Mouse (Mus musculus): ENCODE data around the gene Them7. TPM values are rescaled to one million over a fixed set of nuclear protein-coding genes. Genes with fewer than 3 reads are reported as not detected.

The Them7 gene
- polyA plus RNA-seq, 1 experiment from 2014 or later: 0.90 TPM

GRCm38 (mm10) chr2:105238775-105239174 lies 14.7 kb downstream of the Them7 start:
- no peak overlapping the region for H3K4me2 ChIP-seq
- 17% methylated on average over 3 of the region's 3 CpGs for WGBS

GRCm38 (mm10) chr2:105240631-105241030 lies 16.5 kb downstream of the Them7 start:
- Histone ChIP-seq H3K4me2 (no peak overlapping the region), H3K4me3 (ENCODE audit: low read depth, low read length) (no peak overlapping the region), H3K4me1 (replicated peaks; ENCODE audit: control insufficient read depth, insufficient read depth, low read length) (no peaks in the 10 kb centered on the region), H3K27me3 (replicated peaks; ENCODE audit: control insufficient read depth, insufficient read depth, low read length) (no peaks in the 10 kb centered on the region), H3K27ac (ENCODE audit: low read depth, low read length) (no peak overlapping the region), H3K9me3 (ENCODE audit: control insufficient read depth, low read length) (no peaks in the 10 kb centered on the region), H3K9ac (ENCODE audit: low read depth, low read length) (no peak overlapping the region), H3K36me3 (ENCODE audit: control insufficient read depth, insufficient read depth, low read length) (no peaks in the 10 kb centered on the region)
- ATAC-seq (replicated peaks; ENCODE audit: low FRiP score): no peak
- no peak for DNase-seq (ENCODE audit: low spot score)
- 45% methylated on average over 1 of the region's 1 CpGs for WGBS

More at GRCm38 (mm10) chr2:105238775-105239174, 14.7 kb downstream of the Them7 start:
- Histone ChIP-seq H3K9me3 (ENCODE audit: control insufficient read depth, low read length) (no peaks in the 10 kb centered on the region), H3K9ac (ENCODE audit: low read depth, low read length) (no peak overlapping the region), H3K27me3 (replicated peaks; ENCODE audit: control insufficient read depth, insufficient read depth, low read length) (no peaks in the 10 kb centered on the region), H3K4me1 (replicated peaks; ENCODE audit: control insufficient read depth, insufficient read depth, low read length) (0 out of 2 replicates have a peak, but pooled peaks cover 2% of the 10 kb centered on the region), H3K36me3 (ENCODE audit: control insufficient read depth, insufficient read depth, low read length) (no peaks in the 10 kb centered on the region), H3K4me3 (ENCODE audit: low read depth, low read length) (no peak overlapping the region), H3K27ac (ENCODE audit: low read depth, low read length) (no peak overlapping the region)
- ATAC-seq (replicated peaks; ENCODE audit: low FRiP score) (peak; percentile 22; the same call in 1 of the 2 replicates), DNase-seq (ENCODE audit: low spot score) (no peak)

GRCm38 (mm10) chr2:105242940-105243339 lies 18.8 kb downstream of the Them7 start:
- no peak for ATAC-seq (replicated peaks; ENCODE audit: low FRiP score)
- no peak for DNase-seq (ENCODE audit: low spot score)
- Histone ChIP-seq H3K36me3 (ENCODE audit: control insufficient read depth, insufficient read depth, low read length) (no peaks in the 10 kb centered on the region), H3K4me2 (no peak overlapping the region), H3K9ac (ENCODE audit: low read depth, low read length) (no peak overlapping the region), H3K4me1 (replicated peaks; ENCODE audit: control insufficient read depth, insufficient read depth, low read length) (no peaks in the 10 kb centered on the region), H3K4me3 (ENCODE audit: low read depth, low read length) (no peak overlapping the region), H3K27ac (ENCODE audit: low read depth, low read length) (no peak overlapping the region), H3K9me3 (ENCODE audit: control insufficient read depth, low read length) (no peaks in the 10 kb centered on the region), H3K27me3 (replicated peaks; ENCODE audit: control insufficient read depth, insufficient read depth, low read length) (no peaks in the 10 kb centered on the region)
- 60% methylated on average over 7 of the region's 7 CpGs for whole genome bisulfite sequencing

GRCm38 (mm10) chr2:105244733-105245132 lies 20.6 kb downstream of the Them7 start:
- no peak overlapping the region for H3K27ac ChIP-seq (ENCODE audit: low read depth, low read length)
- H3K9ac ChIP-seq (ENCODE audit: low read depth, low read length): no peak overlapping the region
- no peaks in the 10 kb centered on the region for H3K36me3 ChIP-seq (ENCODE audit: control insufficient read depth, insufficient read depth, low read length)
- H3K9me3 ChIP-seq (ENCODE audit: control insufficient read depth, low read length): no peaks in the 10 kb centered on the region
- ATAC-seq (replicated peaks; ENCODE audit: low FRiP score) (no peak), DNase-seq (ENCODE audit: low spot score) (no peak)
- no peaks in the 10 kb centered on the region for H3K4me1 ChIP-seq (replicated peaks; ENCODE audit: control insufficient read depth, insufficient read depth, low read length)
- no peak overlapping the region for H3K4me2 ChIP-seq
- H3K27me3 ChIP-seq (replicated peaks; ENCODE audit: control insufficient read depth, insufficient read depth, low read length): no peaks in the 10 kb centered on the region
- no peak overlapping the region for H3K4me3 ChIP-seq (ENCODE audit: low read depth, low read length)
- 71% methylated on average over 13 of the region's 13 CpGs for WGBS

- H3K36me3 ChIP-seq (ENCODE audit: control insufficient read depth, insufficient read depth, low read length): no peaks in the 10 kb centered on the region
- no peak overlapping the region for H3K9ac ChIP-seq (ENCODE audit: low read depth, low read length)
- H3K4me1 ChIP-seq (replicated peaks; ENCODE audit: control insufficient read depth, insufficient read depth, low read length): no peaks in the 10 kb centered on the region
- WGBS: 67% methylated on average over 3 of the region's 3 CpGs
- H3K4me3 ChIP-seq (ENCODE audit: low read depth, low read length): no peak overlapping the region
- no peak overlapping the region for H3K4me2 ChIP-seq
- no peaks in the 10 kb centered on the region for H3K9me3 ChIP-seq (ENCODE audit: control insufficient read depth, low read length)
- H3K27me3 ChIP-seq (replicated peaks; ENCODE audit: control insufficient read depth, insufficient read depth, low read length): no peaks in the 10 kb centered on the region
- H3K27ac ChIP-seq (ENCODE audit: low read depth, low read length): no peak overlapping the region
- DNase-seq (ENCODE audit: low spot score) (no peak), ATAC-seq (replicated peaks; ENCODE audit: low FRiP score) (no peak)
Measured at GRCm38 (mm10) chr2:105251978-105252377, 27.9 kb downstream of the Them7 start.

- H3K4me2 ChIP-seq: no peak overlapping the region
- no peak overlapping the region for H3K9ac ChIP-seq (ENCODE audit: low read depth, low read length)
- peak; percentile 76 for ATAC-seq (replicated peaks; ENCODE audit: low FRiP score)
- H3K4me1 ChIP-seq (replicated peaks; ENCODE audit: control insufficient read depth, insufficient read depth, low read length): no peaks in the 10 kb centered on the region
- no peaks in the 10 kb centered on the region for H3K36me3 ChIP-seq (ENCODE audit: control insufficient read depth, insufficient read depth, low read length)
- no peak overlapping the region for H3K4me3 ChIP-seq (ENCODE audit: low read depth, low read length)
- 63% methylated on average over 7 of the region's 7 CpGs for WGBS
- H3K27ac ChIP-seq (ENCODE audit: low read depth, low read length): no peak overlapping the region
- no peaks in the 10 kb centered on the region for H3K27me3 ChIP-seq (replicated peaks; ENCODE audit: control insufficient read depth, insufficient read depth, low read length)
- no peaks in the 10 kb centered on the region for H3K9me3 ChIP-seq (ENCODE audit: control insufficient read depth, low read length)
- DNase-seq (ENCODE audit: low spot score): no peak
Measured at GRCm38 (mm10) chr2:105252824-105253223, 28.7 kb downstream of the Them7 start.

GRCm38 (mm10) chr2:105255457-105255856 lies 31.3 kb downstream of the Them7 start:
- Histone ChIP-seq H3K4me3 (ENCODE audit: low read depth, low read length) (no peak overlapping the region), H3K36me3 (ENCODE audit: control insufficient read depth, insufficient read depth, low read length) (no peaks in the 10 kb centered on the region), H3K9me3 (ENCODE audit: control insufficient read depth, low read length) (no peaks in the 10 kb centered on the region), H3K4me2 (no peak overlapping the region), H3K27me3 (replicated peaks; ENCODE audit: control insufficient read depth, insufficient read depth, low read length) (no peaks in the 10 kb centered on the region), H3K9ac (ENCODE audit: low read depth, low read length) (no peak overlapping the region), H3K27ac (ENCODE audit: low read depth, low read length) (no peak overlapping the region), H3K4me1 (replicated peaks; ENCODE audit: control insufficient read depth, insufficient read depth, low read length) (no peaks in the 10 kb centered on the region)
- no peak for DNase-seq (ENCODE audit: low spot score)
- 49% methylated on average over 4 of the region's 4 CpGs for whole genome bisulfite sequencing
- ATAC-seq (replicated peaks; ENCODE audit: low FRiP score): no peak

GRCm38 (mm10) chr2:105256427-105257071 lies 32.4 kb downstream of the Them7 start:
- DNase-seq (ENCODE audit: low spot score): no peak

GRCm38 (mm10) chr2:105257376-105257775 lies 33.3 kb downstream of the Them7 start:
- no peak overlapping the region for H3K4me2 ChIP-seq
- no peaks in the 10 kb centered on the region for H3K4me1 ChIP-seq (replicated peaks; ENCODE audit: control insufficient read depth, insufficient read depth, low read length)
- no peak overlapping the region for H3K27ac ChIP-seq (ENCODE audit: low read depth, low read length)
- no peaks in the 10 kb centered on the region for H3K9me3 ChIP-seq (ENCODE audit: control insufficient read depth, low read length)
- no peaks in the 10 kb centered on the region for H3K27me3 ChIP-seq (replicated peaks; ENCODE audit: control insufficient read depth, insufficient read depth, low read length)
- WGBS: 72% methylated on average over 2 of the region's 2 CpGs
- H3K4me3 ChIP-seq (ENCODE audit: low read depth, low read length): no peak overlapping the region
- H3K36me3 ChIP-seq (ENCODE audit: control insufficient read depth, insufficient read depth, low read length): no peaks in the 10 kb centered on the region
- no peak for DNase-seq (ENCODE audit: low spot score)
- no peak for ATAC-seq (replicated peaks; ENCODE audit: low FRiP score)
- H3K9ac ChIP-seq (ENCODE audit: low read depth, low read length): no peak overlapping the region

More at GRCm38 (mm10) chr2:105256427-105257071, 32.4 kb downstream of the Them7 start:
- Histone ChIP-seq H3K36me3 (ENCODE audit: control insufficient read depth, insufficient read depth, low read length) (no peaks in the 10 kb centered on the region), H3K9me3 (ENCODE audit: control insufficient read depth, low read length) (no peaks in the 10 kb centered on the region), H3K27me3 (replicated peaks; ENCODE audit: control insufficient read depth, insufficient read depth, low read length) (no peaks in the 10 kb centered on the region), H3K4me1 (replicated peaks; ENCODE audit: control insufficient read depth, insufficient read depth, low read length) (no peaks in the 10 kb centered on the region), H3K4me2 (no peak overlapping the region), H3K4me3 (ENCODE audit: low read depth, low read length) (no peak overlapping the region), H3K27ac (ENCODE audit: low read depth, low read length) (no peak overlapping the region), H3K9ac (ENCODE audit: low read depth, low read length) (no peak overlapping the region)
- WGBS: 57% methylated on average over 2 of the region's 2 CpGs
- no peak for ATAC-seq (replicated peaks; ENCODE audit: low FRiP score)
